Mouse (Mus musculus): ENCODE results near the gene Stpg4.

Stpg4 gene

GRCm38 (mm10) chr17:87350471-87351240 lies 76.9 kb downstream of the Stpg4 start:
- in situ Hi-C loops (cut with MboI, MseI) = no loop called here

GRCm38 (mm10) chr17:87349575-87349974 lies 78.0 kb downstream of the Stpg4 start:
- in situ Hi-C loops (cut with MboI, MseI) = no loop called here

GRCm38 (mm10) chr17:87349069-87349468 lies 78.5 kb downstream of the Stpg4 start:
- in situ Hi-C loops (cut with MboI, MseI) = no loop called here

- in situ Hi-C loops (cut with MboI, MseI) = no loop called here
Observed at GRCm38 (mm10) chr17:87348353-87348752, 79.2 kb downstream of the Stpg4 start.

- in situ Hi-C loops (cut with MboI, MseI) = no loop called here
Observed at GRCm38 (mm10) chr17:87345252-87345593, 82.3 kb downstream of the Stpg4 start.

- in situ Hi-C loops (cut with MboI, MseI) = no loop called here
Observed at GRCm38 (mm10) chr17:87344441-87345251, 82.9 kb downstream of the Stpg4 start.

GRCm38 (mm10) chr17:87343060-87343703 lies 84.4 kb downstream of the Stpg4 start:
- in situ Hi-C loops (cut with MboI, MseI) = no loop called here
